Mouse (Mus musculus) heart, postnatal 36 days (tissue): ENCODE results near the gene Mrps2. TPM values are rescaled to one million over a fixed set of nuclear protein-coding genes. Genes with fewer than 3 reads are reported as not detected.
"Not testable (repeated sequence)": the region's sequence is repeated elsewhere in the genome, so short reads cannot be mapped to it uniquely, and the experiment has no call there.

ENCODE experiments used
- DNase-seq, 2 experiments: peaks; one replicate each; pipeline ENCODE4 v3.0.0; 2021 to 2022
- intact Hi-C: fragments of 180-260 bp; cut with DNase I; formaldehyde crosslinking; loops from one replicate; pipeline ENCODE4 v1.15.1; 2025
- total RNA-seq, 2 experiments: library from RNA; stranded (reverse); gene quantifications; 2 replicates each; pipeline ENCODE4 v1.2.3; 2021

Gene Mrps2
- total RNA-seq, 2 experiments from 2014 or later: 38.2 to 41.8 TPM

DNA sequence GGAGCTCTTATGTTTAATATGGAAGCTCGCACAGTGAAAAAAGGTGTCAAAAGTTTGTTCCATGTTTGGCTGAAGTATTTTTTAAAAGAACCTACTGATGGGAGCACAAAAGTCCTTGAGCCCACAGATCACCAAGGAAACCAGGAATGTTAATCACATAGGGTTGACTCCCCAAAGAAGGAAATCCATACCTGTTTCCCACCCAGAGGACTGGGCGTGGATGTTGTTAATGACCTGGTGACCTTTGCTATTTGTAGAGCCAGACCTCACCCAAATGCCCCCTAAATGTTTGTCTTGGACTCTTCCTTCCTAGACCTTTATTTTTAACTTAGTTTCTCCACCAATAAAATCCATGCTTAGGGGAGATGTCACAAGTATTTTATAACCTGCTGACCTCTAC lies 2.7 kb downstream of the Mrps2 start:
- DNase-seq: no peak
- intact Hi-C loops: no loop called here

DNA sequence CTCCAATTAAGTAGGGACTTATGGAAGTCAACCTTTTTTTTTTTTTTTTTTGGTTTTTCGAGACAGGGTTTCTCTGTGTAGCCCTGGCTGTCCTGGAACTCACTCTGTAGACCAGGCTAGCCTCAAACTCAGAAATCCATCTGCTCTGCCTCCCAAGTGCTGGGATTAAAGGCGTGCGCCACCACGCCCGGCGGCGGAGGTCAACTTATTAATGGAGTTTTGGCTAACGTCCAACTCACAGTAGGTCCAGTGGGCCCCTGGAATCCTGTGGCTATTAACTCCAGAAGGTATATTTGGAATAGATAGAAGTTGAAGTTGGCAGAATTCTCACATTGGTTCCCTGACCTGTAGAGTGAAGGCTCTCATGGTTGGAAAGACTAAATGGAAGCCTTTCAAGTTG lies 4.1 kb downstream of the Mrps2 start:
- DNase-seq, intact Hi-C loops: not testable (repeated sequence)

DNA sequence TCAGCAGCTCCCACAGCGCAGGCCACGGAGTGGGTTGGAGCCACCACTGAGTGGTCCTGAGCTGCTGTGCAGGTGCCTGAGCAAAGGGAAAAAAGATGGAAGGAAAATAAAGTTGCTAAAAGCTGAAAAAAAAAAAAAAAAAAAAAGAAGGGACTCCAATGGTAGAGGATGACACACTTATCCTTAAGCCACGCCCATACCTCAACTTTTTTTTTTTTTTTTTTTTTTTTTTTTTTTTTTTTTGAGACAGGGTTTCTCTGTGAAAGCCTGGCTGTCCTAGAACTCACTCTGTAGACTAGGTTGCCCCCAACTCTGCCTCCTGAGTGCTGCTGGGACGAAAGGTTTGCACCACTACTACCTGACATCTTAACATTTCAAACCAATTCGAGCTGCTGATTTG lies 10.1 kb downstream of the Mrps2 start:
- intact Hi-C loops, DNase-seq: not testable (repeated sequence)

DNA sequence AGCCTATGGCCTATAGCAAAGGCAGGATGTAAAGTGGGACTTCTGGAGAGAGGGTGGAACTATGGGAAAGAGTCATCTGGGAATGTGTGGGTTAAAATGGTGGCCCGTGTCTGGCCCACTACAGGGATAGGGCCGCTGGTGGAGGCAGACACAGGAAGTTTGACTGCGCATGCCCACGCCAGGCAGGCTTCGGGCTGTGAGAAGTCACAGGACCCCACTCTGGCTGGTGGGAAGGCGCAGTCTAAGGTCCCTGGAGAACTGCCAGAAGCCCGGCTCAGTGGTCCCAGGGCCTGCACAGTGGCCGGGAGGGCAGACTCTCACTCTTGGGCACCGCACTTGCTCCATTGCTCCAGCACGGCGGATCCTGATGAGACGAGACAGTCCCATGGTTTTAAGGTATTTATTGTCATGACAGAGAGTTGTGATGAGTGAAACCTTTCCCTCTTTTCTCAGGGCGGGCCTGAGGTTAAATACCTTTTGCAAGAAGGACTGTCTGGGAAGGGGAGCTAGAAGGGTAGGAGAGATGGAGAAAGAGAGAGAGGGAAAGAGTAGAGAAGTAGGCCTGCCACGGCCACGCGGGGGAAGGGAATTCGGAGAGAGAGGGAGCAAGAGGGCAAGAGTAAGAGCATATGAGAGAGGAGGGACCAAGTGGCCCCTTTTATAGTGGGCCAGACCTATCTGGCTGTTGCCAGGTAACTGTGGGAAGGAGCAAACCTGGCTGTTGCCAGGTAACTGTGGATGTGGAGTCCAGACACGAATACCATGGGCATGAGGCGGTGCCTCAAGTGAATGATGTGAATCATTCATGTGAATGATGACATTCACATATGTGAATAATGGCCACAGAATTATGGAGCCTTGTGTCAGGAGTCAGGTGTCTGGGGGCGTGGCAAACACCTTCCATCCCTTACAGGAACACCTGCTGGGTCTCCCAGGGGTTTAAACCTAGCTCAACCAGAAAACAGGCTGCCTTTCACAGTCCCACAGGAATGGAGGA lies 11.6 kb downstream of the Mrps2 start:
- no peak for DNase-seq
- intact Hi-C loops: no loop called here

DNA sequence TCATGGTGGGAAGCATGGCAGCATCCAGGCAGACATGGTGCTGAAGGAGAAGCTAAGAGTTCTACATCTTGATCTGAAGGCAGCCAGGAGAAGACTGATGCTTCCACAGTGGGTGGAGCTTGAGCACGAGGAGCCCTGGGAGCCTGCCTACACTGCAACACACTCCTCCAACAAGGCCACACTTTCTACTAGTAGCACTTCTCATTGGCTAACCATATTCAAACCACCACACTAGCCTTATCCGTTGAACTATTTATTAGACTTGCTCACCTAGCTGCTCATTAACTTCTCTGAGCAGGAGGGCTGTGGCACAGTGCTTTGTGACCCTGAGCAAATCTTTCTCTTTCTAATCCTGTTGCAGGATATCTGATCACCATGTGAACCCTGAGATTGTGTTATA lies 16.0 kb downstream of the Mrps2 start:
- no peak for DNase-seq
- intact Hi-C loops: no loop called here

DNA sequence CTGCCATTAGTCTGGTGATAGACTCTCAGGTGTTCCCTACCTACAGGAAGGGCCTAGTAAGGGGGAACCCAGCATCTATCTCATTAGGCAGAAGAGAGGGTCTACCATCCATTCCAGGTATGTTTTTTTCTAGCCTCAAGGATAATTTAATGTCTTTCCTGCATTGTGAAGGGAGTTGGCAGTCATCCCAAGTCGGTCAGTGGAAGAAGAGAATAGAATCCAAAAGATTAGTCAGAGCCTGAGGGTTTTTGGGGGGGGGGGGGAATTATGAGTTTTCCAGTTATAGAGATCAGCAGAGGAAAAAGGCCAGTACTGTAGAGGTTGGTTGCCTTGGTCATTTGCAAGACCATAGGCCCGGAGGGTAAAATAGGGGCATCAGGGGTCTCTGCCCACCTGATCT lies 26.7 kb downstream of the Mrps2 start:
- DNase-seq: no peak
- intact Hi-C loops: no loop called here

DNA sequence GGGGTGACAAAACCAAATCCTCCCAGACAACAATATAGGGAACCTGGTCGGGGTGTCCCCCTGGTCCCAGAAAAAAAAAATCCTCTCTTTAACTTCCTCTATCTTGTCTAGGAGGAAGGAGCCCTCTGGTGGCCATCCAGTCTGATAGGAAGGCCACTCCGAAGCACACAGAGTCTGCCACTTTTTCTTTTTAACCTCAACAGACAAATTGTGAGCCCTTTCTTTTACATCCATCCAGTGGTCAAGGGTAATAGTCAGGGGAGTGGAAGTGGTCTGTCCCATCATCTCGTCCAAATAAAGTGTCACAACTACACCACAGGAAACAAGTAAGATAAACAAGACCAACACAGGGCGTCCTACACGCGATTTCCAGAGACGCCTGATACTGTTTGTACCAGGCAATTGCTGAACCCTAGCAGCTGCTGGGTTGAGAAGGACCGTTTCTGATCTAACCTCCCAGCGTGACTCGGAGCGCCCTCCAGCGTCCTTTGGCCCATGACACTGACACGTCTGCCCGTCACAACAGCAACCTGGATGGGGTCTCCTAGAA lies 27.4 kb downstream of the Mrps2 start:
- intact Hi-C loops: no loop called here
- no peak for DNase-seq

DNA sequence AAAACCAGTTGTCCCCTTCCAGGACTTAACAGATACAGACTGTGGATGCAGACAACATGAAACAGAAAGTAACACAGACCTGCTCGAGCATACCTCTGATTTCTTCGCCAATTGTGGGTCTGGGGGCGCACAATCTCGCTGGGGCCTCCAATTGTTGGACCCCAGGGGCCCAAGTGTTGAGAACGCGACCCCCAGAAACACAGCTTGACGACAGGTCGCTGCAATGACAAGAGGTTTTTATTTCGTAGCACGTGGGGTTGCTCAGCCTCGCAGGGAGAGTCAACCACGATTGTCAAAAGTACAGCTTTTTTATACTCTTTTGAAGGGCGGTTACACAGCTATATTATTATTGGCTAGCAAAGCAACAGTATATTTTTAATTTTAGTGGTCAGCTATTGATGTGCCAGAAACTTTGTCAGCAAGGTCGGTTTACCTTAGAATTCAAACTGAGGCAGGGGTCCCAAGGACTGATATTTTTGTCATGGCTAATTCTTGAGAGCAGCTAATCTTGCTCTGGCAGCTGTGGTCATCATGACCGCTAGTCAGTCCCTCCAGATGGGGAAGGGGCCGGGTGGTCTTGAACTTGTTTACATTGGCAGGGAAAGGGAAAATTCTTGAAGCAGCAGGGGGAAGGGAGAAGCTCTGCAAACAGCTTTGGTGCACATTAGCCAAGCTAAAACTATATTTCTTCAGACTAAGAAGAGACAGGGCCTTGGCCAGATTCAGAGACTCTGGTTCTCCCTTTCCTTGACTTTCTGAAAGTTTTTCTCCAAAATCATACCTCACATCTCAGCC lies 28.1 kb downstream of the Mrps2 start:
- DNase-seq: no peak
- intact Hi-C loops: no loop called here

DNA sequence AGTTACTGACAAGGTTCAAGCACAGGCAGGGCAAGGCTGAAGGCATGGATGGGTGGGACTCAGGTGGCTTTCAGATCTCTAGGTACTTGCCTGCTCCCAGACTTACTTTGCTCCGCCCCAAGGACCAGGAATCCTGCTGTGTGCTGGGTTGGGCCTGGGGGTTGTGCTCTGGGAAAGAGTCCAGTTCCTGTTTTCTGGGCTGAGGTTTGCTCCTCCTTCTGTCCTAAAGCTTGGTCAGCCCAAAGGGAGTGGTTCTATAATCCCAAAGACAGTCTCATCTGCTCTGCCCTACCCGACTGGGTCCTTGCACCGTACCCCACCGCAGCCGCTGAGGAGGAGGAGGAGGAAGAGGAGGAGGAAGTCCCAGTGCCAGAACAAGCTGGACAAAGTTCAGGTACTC lies 28.8 kb downstream of the Mrps2 start, which contains the start of gene Gbgt1:
Gbgt1 (plus strand) TSS at position 221 of the 400 bp plus-strand sequence.
- DNase-seq: peak in 1 of 2 experiments; percentile 9
- intact Hi-C loops: no loop called here

DNA sequence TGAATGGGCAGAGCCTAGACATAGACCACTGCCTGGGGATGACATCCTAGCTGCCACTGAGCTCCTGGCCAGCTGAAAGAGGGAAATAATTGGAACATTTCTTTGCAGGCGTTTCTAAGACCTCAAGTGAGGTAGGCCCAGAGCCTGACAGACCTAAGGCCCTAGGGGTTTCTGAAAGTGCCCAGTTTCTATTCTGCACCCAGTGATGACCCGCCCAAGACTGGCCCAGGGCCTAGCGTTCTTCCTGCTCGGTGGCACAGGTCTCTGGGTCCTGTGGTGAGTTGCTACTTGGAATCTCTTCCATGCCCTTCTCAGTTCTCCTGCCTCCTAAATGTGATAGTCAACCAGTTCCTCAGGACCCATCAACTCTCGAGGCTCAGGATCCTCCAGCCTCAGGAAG lies 29.7 kb downstream of the Mrps2 start:
- DNase-seq: no peak
- intact Hi-C loops: no loop called here

DNA sequence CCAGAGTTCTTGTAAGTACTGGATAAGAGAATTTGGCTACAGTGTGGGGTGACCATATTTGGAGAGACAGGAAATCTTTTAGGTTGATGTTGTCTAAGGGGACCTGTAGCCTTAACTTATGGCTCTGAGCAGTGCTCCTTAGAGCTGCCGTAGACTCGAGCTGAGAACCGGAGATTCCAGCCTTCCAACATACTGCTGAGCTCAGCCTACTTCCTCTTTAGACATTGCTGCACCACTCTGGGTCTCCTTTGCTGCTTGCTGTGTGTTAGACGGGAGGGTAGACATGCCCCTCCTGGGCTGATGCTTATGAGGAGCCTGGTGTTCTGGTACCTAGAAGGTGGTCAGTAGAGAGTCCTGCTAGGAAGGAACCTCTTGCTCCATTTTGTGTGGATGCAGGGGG lies 30.6 kb downstream of the Mrps2 start:
- intact Hi-C loops: no loop called here
- no peak for DNase-seq

DNA sequence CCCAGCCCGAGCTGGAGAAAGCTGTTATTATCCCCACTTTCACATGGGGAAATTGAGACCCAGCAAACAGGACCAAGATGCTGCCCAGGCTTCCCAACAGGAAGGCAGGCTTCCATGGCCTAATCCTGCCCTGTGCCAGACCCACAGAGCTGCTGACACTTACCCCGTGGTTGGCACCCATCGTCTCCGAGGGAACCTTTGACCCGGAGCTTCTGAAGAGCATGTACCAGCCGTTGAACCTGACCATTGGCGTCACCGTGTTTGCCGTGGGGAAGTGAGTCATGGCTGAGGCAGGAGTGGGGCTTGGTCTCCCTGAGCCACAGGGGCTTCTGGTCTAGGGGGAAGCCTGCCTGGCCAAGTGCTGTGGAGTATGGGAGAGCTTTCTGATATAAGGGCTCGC lies 35.1 kb downstream of the Mrps2 start:
- DNase-seq: no peak
- intact Hi-C loops: no loop called here

DNA sequence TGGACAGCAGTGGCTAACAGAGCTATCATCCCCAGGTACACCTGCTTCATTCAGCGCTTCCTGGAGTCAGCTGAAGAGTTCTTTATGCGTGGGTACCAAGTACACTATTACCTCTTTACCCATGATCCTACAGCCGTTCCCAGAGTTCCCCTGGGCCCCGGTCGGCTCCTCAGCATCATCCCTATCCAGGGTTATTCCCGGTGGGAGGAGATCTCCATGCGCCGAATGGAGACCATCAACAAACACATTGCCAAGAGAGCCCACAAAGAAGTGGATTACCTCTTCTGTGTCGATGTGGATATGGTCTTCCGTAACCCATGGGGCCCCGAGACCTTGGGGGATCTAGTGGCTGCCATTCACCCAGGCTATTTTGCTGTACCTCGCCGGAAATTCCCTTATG lies 36.8 kb downstream of the Mrps2 start:
- DNase-seq: no peak
- intact Hi-C loops: no loop called here

DNA sequence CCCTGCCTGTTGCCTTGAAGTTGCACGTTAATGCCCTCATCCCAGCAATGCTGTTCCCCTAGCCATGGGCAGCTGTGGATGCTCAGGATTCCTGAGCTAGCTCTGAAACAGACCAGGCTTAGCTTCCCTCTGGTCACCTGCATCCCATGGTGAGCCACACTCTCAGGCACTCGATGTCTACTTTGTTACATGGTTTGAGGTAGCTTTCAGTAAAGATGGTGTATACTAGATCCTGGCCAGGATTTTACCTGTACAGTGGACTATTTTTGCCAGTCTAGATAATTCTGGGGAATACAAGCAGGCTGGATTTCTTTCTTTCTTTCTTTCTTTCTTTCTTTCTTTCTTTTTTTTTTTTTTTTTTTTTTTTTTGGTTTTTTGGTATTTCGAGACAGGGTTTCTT lies 37.9 kb downstream of the Mrps2 start, which contains the start of gene Gm10134:
Gm10134 (plus strand) TSS at position 301 of the 400 bp plus-strand sequence.
- intact Hi-C loops: no loop called here
- DNase-seq: no peak

DNA sequence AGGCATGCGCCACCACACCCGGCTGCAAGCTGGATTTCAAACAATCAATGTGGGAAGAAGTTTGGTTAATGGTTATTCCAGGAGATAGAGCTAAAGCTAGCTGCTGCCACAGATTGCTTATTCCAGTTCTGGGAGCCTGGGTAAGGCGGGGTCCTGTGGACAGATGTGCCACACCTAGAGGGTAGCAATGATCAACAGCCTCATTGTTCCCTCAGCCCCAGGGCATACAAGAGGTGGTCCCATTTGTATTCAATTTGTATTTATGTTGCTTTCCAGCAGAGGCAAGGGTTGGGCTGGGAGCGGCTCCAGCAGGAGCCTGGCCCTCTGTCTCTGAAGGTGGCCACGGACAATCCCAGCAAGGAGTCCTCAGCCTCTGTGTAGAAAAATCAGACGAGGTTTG lies 38.4 kb downstream of the Mrps2 start:
- intact Hi-C loops: no loop called here
- no peak for DNase-seq

DNA sequence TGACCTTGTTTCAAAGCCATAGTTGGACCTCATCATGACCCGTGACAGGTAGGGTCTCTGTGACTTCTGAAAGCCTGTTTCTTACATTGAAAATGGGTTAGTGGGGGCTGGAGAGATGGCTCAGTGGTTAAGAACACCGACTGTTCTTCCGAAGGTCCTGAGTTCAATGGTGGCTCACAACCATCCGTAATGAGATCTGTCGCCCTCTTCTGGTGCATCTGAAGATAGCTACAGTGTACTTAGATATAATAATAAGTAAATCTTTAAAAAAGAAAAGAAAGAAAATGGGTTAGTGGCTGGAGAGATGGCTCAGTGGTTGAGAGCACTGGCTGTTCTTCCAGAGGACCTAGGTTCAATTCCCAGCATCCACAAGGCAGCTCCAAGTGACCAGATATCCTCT lies 43.7 kb downstream of the Mrps2 start:
- intact Hi-C loops, DNase-seq: not testable (repeated sequence)

DNA sequence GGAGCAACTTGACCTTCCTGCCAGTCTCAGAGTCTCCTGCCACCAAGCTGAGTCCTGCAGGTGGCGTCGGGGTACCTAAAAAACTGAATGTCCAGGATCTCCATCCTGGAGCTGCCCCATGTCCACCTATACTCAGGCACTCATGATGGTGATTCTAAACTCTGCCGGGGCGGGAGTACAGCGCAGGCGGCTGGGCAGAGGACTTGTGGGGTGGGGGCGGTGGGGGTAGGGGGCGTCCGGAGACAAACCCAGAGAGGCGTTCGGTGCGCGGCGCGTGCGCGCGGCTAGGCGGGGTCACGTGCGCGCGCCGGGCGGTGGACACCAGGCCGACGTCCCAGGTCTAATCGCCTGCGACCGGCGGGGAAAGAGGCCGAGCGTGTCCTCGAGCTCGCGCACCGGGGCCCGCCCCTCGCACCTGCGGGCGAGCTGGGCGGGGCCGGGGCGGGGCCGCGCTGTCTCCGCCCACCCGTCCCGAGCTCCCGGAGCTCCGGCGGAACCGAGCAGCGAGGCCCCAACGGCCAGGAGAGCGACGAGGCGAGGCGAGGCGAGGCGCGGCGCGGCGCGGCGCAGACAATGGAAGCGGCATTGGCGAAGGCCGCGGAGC lies 45.0 kb downstream of the Mrps2 start, which contains the start of gene Ralgds:
Ralgds (plus strand) TSS at position 328 of the 604 bp plus-strand sequence.
- DNase-seq: peak; percentile 40 to 42
- intact Hi-C loops: no loop called here

DNA sequence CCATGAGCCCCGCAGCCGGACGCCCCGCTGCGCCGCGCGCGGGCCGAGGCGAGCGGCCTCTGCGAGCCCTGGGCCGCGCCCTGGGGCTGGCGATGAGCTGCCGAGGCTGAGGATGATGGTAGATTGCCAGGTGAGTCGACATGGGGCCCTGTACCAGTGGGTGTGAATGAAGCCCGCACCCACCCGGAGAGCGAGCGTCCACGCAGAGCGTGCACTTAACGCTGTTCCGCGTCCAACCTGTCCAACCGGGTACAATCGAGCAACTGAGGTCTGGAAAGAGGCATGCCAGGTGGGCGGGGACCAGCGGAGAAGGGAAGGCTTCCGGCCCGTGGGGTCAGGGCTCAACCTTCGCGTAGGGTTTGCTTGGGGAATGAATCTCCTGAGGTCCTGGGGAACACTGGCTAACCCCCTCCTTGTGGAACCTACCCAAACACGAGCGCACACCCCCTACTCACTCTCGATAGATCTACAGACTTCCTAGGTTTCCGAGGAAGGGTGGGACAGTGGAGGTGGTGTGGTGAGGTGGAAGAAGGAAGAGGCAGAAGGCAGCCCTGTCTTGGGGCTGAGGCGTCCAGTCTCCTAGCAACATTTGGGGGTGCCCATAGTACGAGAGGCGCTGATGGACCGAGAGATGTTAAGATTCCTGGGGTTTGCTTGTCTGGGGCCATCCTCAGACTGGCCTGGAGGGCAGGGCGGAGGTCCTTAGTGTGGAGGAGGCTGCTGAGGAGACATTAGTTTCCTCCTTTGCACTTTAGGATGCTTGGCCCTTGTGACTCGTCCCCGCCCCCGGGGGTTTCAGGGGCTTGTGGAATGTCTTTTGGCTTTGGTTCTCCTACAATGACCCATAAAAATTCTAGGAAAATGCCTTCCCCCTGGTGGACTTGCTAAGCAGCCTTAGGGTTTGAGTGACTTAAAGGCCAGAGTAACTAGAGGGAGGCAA lies 45.8 kb downstream of the Mrps2 start:
- DNase-seq: peak; percentile 26 to 32
- intact Hi-C loops: loop anchor here (1.0 kb wide), 2 partner anchors 35 to 72 kb away; no protein-coding TSS in a partner anchor

DNA sequence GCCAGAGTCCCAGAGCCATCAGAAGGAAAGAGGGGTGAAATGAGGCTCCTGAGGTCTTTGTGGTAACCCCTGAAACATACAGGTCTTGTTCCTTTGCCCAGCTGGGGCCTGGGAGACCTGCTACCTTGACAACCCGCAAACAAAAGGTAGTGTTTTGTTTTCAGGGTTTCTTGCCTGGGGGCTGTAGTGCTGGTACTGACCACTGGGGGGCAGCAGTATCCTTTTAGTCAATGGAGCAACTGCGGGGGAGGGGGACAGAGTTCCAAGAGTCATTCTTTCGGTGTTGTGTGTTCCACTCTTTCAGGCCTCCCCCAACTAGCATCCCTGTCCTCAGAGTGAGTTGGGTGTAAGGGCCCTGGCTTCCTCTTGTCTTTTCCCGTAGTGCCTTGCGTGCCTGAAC lies 46.6 kb downstream of the Mrps2 start:
- peak; percentile 83 to 90 for DNase-seq
- intact Hi-C loops: loop anchor here (1.0 kb wide), 2 partner anchors 34 to 71 kb away; no protein-coding TSS in a partner anchor
